Mouse (Mus musculus) spleen, adult 2 months (tissue): Measurements from ENCODE around the gene Slc15a3.

Experiments used
- CTCF ChIP-seq: fragments of 200-500 bp; IDR thresholded peaks from 2 replicates; pipeline ENCODE4 v1.5.1; 2011; ENCODE audit warnings: mild to moderate bottlenecking, inconsistent platforms; ENCODE audit not compliant: insufficient read depth, insufficient read length, insufficient replicate concordance; ENCODE audit errors: extremely low read depth
- POLR2A ChIP-seq: fragments of 200-500 bp; IDR thresholded peaks from 2 replicates; pipeline ENCODE4 v1.6.1; 2011; ENCODE audit warnings: low read depth, low read length, inconsistent platforms

DNA sequence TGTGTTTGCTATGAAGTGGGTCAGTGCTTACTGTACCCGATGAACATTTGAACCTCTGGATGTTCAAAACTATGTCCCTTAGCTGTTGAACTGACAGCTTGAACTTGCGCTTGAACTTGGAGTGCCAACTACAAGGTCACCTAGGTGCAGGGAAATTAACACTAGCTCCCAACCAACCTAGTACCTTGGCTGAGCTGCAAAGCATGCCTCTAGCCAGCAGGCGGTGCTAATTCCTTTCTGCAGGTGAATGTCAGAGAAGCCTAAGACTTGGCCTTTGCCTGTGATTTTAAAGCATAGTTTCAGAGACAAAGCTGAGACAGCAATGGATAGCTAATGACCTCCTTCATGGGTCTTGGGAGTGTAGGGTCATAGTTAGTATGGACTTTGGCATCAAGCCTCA is 68.4 kb downstream of the Slc15a3 start:
- no peak for TF ChIP-seq POLR2A
- peak; percentile 64; the same call in 1 of the 2 replicates for TF ChIP-seq CTCF
